Mouse (Mus musculus) embryonic fibroblast, embryonic 13.5 days (primary cell): ENCODE data around the gene Srpk1.

Experiments used
- CTCF ChIP-seq: IDR thresholded peaks from 2 replicates; pipeline ENCODE4 v1.5.1; 2011; ENCODE audit warnings: mild to moderate bottlenecking, control low read depth, low read length, moderate library complexity, borderline replicate concordance; ENCODE audit not compliant: insufficient read depth
- POLR2A ChIP-seq: IDR thresholded peaks from 2 replicates; pipeline ENCODE4 v1.6.1; 2011; ENCODE audit warnings: low read depth, mild to moderate bottlenecking, control low read depth, low read length, moderate library complexity

DNA sequence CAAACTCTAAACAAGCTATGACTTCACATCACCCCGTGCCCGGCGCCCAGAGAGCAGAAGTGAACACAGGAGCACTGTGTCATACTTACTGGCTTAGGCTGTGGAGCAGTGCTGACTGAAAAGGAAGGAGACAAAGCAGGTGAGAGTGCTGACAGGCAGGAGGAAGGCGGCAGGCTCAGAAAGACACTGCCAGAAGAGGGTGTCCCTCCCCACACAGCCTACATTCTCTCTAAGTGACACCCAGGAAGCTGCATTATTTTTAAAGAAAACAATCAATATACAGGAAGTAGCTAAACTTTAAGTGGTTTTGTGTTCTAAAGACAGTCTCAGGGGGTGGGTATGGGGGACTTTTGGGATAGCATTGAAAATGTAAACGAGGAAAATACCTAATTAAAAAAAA, 21.7 kb downstream of the Srpk1 start:
- TF ChIP-seq CTCF (no peak), POLR2A (no peak)
